Mouse (Mus musculus): ENCODE data around the gene Slc8b1.

GRCm38 (mm10) chr5:120512911-120513555, 2.1 kb downstream of the Slc8b1 start:
- no peak for TF ChIP-seq POLR2A (IDR thresholded peaks at IDR 0.05; ENCODE audit: low read depth, low read length)
- TF ChIP-seq CTCF (IDR thresholded peaks at IDR 0.05; ENCODE audit: extremely low read depth, insufficient read length, insufficient replicate concordance, low read depth, low read length), result no peak
